Mouse (Mus musculus): ENCODE measurements around the gene Naa10. TPM values are rescaled to one million over a fixed set of nuclear protein-coding genes. Genes with fewer than 3 reads are reported as not detected.

The Naa10 gene
- polyA plus RNA-seq (2011; ENCODE audit: insufficient read depth, insufficient read length, low read depth, missing spikeins): 77.1 and 87.9 TPM in 2 replicates

- H3K9me3 ChIP-seq (replicated peaks; ENCODE audit: control insufficient read depth, insufficient read depth, low read length, poor library complexity, severe bottlenecking): no peaks in the 10 kb centered on the region
- H3K4me1 ChIP-seq (ENCODE audit: control insufficient read depth, insufficient read depth, low read length): no peaks in the 10 kb centered on the region
- H3K4me3 ChIP-seq (ENCODE audit: low read depth, low read length): peak within 1 kb of the TSS; percentile 92
- H3K9ac ChIP-seq (ENCODE audit: low read depth, poor library complexity, severe bottlenecking): peak within 1 kb of the TSS; percentile 68
- TF ChIP-seq CTCF (IDR thresholded peaks at IDR 0.05; ENCODE audit: low read depth, low read length): no peak
- TF ChIP-seq EP300 (IDR thresholded peaks at IDR 0.05; ENCODE audit: insufficient read depth, low read depth, low read length): no peak
- TF ChIP-seq POLR2A (IDR thresholded peaks at IDR 0.05; ENCODE audit: insufficient read depth, low read length): no peak
- no peaks in the 10 kb centered on the region for H3K27me3 ChIP-seq (ENCODE audit: control insufficient read depth, insufficient read depth, low read length, poor library complexity, severe bottlenecking)
- peaks cover 17% of the 10 kb centered on the region; the same call in 1 of the 2 replicates for H3K36me3 ChIP-seq (ENCODE audit: control insufficient read depth, insufficient read depth, low read length, poor library complexity, severe bottlenecking)
- peak within 1 kb of the TSS; percentile 63 for H3K27ac ChIP-seq (ENCODE audit: insufficient read depth, low read length)
Observed at GRCm38 (mm10) chrX:73921823-73922549, at the start of gene Naa10, which contains the start of gene Arhgap4. Gene Naa10, minus strand, starts transcription at chrX:73921944. Gene Arhgap4, minus strand, starts transcription at chrX:73921870.

- Histone ChIP-seq H3K36me3 (ENCODE audit: control insufficient read depth, insufficient read depth, low read length, poor library complexity, severe bottlenecking) (no peaks in the 10 kb centered on the region), H3K27ac (ENCODE audit: insufficient read depth, low read length) (no peak overlapping the region)
Observed at GRCm38 (mm10) chrX:73970781-73971180, 49.0 kb upstream of the Naa10 start.

GRCm38 (mm10) chrX:73969729-73970128 lies 48.0 kb upstream of the Naa10 start:
- Histone ChIP-seq H3K9ac (ENCODE audit: low read depth, poor library complexity, severe bottlenecking) (no peak overlapping the region), H3K9me3 (replicated peaks; ENCODE audit: control insufficient read depth, insufficient read depth, low read length, poor library complexity, severe bottlenecking) (no peaks in the 10 kb centered on the region), H3K4me3 (ENCODE audit: low read depth, low read length) (no peak overlapping the region), H3K36me3 (ENCODE audit: control insufficient read depth, insufficient read depth, low read length, poor library complexity, severe bottlenecking) (no peaks in the 10 kb centered on the region; the same call in 1 of the 2 replicates), H3K4me1 (ENCODE audit: control insufficient read depth, insufficient read depth, low read length) (no peaks in the 10 kb centered on the region), H3K27me3 (ENCODE audit: control insufficient read depth, insufficient read depth, low read length, poor library complexity, severe bottlenecking) (no peaks in the 10 kb centered on the region), H3K27ac (ENCODE audit: insufficient read depth, low read length) (no peak overlapping the region)
- TF ChIP-seq POLR2A (IDR thresholded peaks at IDR 0.05; ENCODE audit: insufficient read depth, low read length): no peak
- TF ChIP-seq CTCF (IDR thresholded peaks at IDR 0.05; ENCODE audit: low read depth, low read length): no peak
- no peak for TF ChIP-seq EP300 (IDR thresholded peaks at IDR 0.05; ENCODE audit: insufficient read depth, low read depth, low read length)

More at GRCm38 (mm10) chrX:73970781-73971180, 49.0 kb upstream of the Naa10 start:
- H3K27me3 ChIP-seq (ENCODE audit: control insufficient read depth, insufficient read depth, low read length, poor library complexity, severe bottlenecking): no peaks in the 10 kb centered on the region
- no peaks in the 10 kb centered on the region for H3K9me3 ChIP-seq (replicated peaks; ENCODE audit: control insufficient read depth, insufficient read depth, low read length, poor library complexity, severe bottlenecking)
- no peak overlapping the region for H3K9ac ChIP-seq (ENCODE audit: low read depth, poor library complexity, severe bottlenecking)
- TF ChIP-seq POLR2A (IDR thresholded peaks at IDR 0.05; ENCODE audit: insufficient read depth, low read length) (no peak), CTCF (IDR thresholded peaks at IDR 0.05; ENCODE audit: low read depth, low read length) (no peak)
- no peak overlapping the region for H3K4me3 ChIP-seq (ENCODE audit: low read depth, low read length)
- no peaks in the 10 kb centered on the region for H3K4me1 ChIP-seq (ENCODE audit: control insufficient read depth, insufficient read depth, low read length)

GRCm38 (mm10) chrX:73969167-73969566 lies 47.4 kb upstream of the Naa10 start:
- Histone ChIP-seq H3K4me3 (ENCODE audit: low read depth, low read length) (no peak overlapping the region), H3K27me3 (ENCODE audit: control insufficient read depth, insufficient read depth, low read length, poor library complexity, severe bottlenecking) (no peaks in the 10 kb centered on the region), H3K9me3 (replicated peaks; ENCODE audit: control insufficient read depth, insufficient read depth, low read length, poor library complexity, severe bottlenecking) (no peaks in the 10 kb centered on the region), H3K4me1 (ENCODE audit: control insufficient read depth, insufficient read depth, low read length) (no peaks in the 10 kb centered on the region), H3K9ac (ENCODE audit: low read depth, poor library complexity, severe bottlenecking) (no peak overlapping the region), H3K36me3 (ENCODE audit: control insufficient read depth, insufficient read depth, low read length, poor library complexity, severe bottlenecking) (no peaks in the 10 kb centered on the region; the same call in 1 of the 2 replicates), H3K27ac (ENCODE audit: insufficient read depth, low read length) (no peak overlapping the region)
- TF ChIP-seq POLR2A (IDR thresholded peaks at IDR 0.05; ENCODE audit: insufficient read depth, low read length): no peak
- TF ChIP-seq EP300 (IDR thresholded peaks at IDR 0.05; ENCODE audit: insufficient read depth, low read depth, low read length): no peak
- TF ChIP-seq CTCF (IDR thresholded peaks at IDR 0.05; ENCODE audit: low read depth, low read length): no peak

DNA sequence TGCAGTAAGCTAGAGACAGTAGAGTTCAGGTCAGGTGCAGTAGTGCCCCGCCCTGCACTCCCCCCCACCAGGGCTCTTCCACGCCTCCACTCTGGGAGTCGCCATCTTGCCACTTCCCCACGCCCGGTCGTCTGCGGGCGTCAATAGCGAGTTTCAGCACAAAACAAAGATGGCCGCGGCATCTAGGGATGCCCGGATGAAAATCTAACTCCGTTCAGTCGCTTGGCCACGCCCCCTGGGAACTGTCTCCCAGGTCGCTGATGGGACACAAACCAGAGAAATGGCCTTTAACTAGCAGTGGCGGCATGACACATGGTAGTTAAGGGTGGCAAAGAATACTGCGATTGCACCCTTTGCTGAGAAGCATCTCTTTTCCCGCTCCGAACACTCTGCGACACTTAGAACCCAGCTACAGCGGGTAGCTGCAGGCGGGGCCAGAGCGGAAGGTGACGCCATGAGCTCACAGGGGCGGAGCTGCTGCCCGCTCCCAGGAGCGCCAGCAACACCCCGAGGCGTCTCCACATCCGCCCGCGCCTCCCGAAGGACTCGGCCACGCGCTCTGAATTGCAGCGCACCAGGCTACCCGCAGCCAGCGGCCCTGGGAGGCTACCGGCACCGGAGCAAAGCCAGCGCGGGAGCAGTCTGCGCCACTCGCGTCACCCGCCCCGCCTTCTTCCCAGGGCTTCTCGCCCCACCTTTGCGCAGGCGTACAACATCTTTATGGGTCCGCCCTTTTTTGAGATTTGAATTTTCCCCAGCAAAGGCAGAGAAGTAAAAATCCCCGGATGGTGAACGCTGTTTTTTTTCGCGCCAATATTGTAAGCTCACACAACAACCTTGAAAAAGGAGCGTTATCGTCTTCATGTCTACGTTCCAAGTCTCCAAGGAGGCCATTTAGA lies 45.7 kb upstream of the Naa10 start:
- Histone ChIP-seq H3K36me3 (ENCODE audit: control insufficient read depth, insufficient read depth, low read length, poor library complexity, severe bottlenecking) (peaks cover 5% of the 10 kb centered on the region), H3K4me3 (ENCODE audit: low read depth, low read length) (peak overlapping the region; percentile 99), H3K9me3 (replicated peaks; ENCODE audit: control insufficient read depth, insufficient read depth, low read length, poor library complexity, severe bottlenecking) (no peaks in the 10 kb centered on the region), H3K9ac (ENCODE audit: low read depth, poor library complexity, severe bottlenecking) (peak overlapping the region; percentile 96), H3K27ac (ENCODE audit: insufficient read depth, low read length) (peak overlapping the region; percentile 97), H3K4me1 (ENCODE audit: control insufficient read depth, insufficient read depth, low read length) (no peaks in the 10 kb centered on the region), H3K27me3 (ENCODE audit: control insufficient read depth, insufficient read depth, low read length, poor library complexity, severe bottlenecking) (no peaks in the 10 kb centered on the region)
- TF ChIP-seq POLR2A (IDR thresholded peaks at IDR 0.05; ENCODE audit: insufficient read depth, low read length): no peak
- no peak for TF ChIP-seq CTCF (IDR thresholded peaks at IDR 0.05; ENCODE audit: low read depth, low read length)
- TF ChIP-seq EP300 (IDR thresholded peaks at IDR 0.05; ENCODE audit: insufficient read depth, low read depth, low read length): no peak

Measured in ES-Bruce4 (cell line).